Mouse (Mus musculus): ENCODE measurements around the gene Tyw5. TPM values are rescaled to one million over a fixed set of nuclear protein-coding genes. Genes with fewer than 3 reads are reported as not detected.

Gene Tyw5
- polyA plus RNA-seq, 1 experiment from 2014 or later, result 25.5 TPM

GRCm38 (mm10) chr1:57413397-57413796 lies 6.5 kb upstream of the Tyw5 start:
- Histone ChIP-seq H3K4me3 (no peak overlapping the region), H3K27me3 (no peaks in the 10 kb centered on the region), H3K36me3 (peaks cover 49% of the 10 kb centered on the region), H3K4me1 (replicated peaks) (peaks cover 12% of the 10 kb centered on the region), H3K27ac (replicated peaks) (no peak overlapping the region), H3K9me3 (no peaks in the 10 kb centered on the region), H3K4me2 (no peak overlapping the region), H3K9ac (no peak overlapping the region)
- WGBS, result 99% methylated on average over 2 of the region's 2 CpGs
- no peak for ATAC-seq (ENCODE audit: low read depth)

- H3K27me3 ChIP-seq, result no peaks in the 10 kb centered on the region
- no peak for ATAC-seq (ENCODE audit: low read depth)
- no peak overlapping the region for H3K4me3 ChIP-seq
- H3K9ac ChIP-seq, result no peak overlapping the region
- 92% methylated on average over 2 of the region's 2 CpGs for WGBS
- peak overlapping the region; percentile 75 for H3K4me2 ChIP-seq
- no peaks in the 10 kb centered on the region for H3K9me3 ChIP-seq
- peaks cover 25% of the 10 kb centered on the region for H3K36me3 ChIP-seq
- H3K4me1 ChIP-seq (replicated peaks), result peaks cover 36% of the 10 kb centered on the region
- no peak overlapping the region for H3K27ac ChIP-seq (replicated peaks)
Measured at GRCm38 (mm10) chr1:57408994-57409393, 2.1 kb upstream of the Tyw5 start.

GRCm38 (mm10) chr1:57402116-57402515 lies 4.8 kb downstream of the Tyw5 start:
- 92% methylated on average over 5 of the region's 5 CpGs for WGBS
- no peaks in the 10 kb centered on the region for H3K9me3 ChIP-seq
- H3K4me1 ChIP-seq (replicated peaks), result peaks cover 11% of the 10 kb centered on the region
- no peak overlapping the region for H3K4me3 ChIP-seq
- no peak for ATAC-seq (ENCODE audit: low read depth)
- H3K9ac ChIP-seq, result no peak overlapping the region
- peaks cover 26% of the 10 kb centered on the region for H3K36me3 ChIP-seq
- no peak overlapping the region for H3K27ac ChIP-seq (replicated peaks)
- H3K27me3 ChIP-seq, result no peaks in the 10 kb centered on the region
- no peak overlapping the region for H3K4me2 ChIP-seq

GRCm38 (mm10) chr1:57400877-57401276 lies 6.0 kb downstream of the Tyw5 start:
- 93% methylated on average over 2 of the region's 2 CpGs for WGBS
- H3K27ac ChIP-seq (replicated peaks), result no peak overlapping the region
- ATAC-seq (ENCODE audit: low read depth), result no peak

GRCm38 (mm10) chr1:57400321-57400720 lies 6.6 kb downstream of the Tyw5 start:
- H3K9me3 ChIP-seq, result no peaks in the 10 kb centered on the region
- H3K27ac ChIP-seq (replicated peaks), result no peak overlapping the region
- no peaks in the 10 kb centered on the region for H3K27me3 ChIP-seq
- 88% methylated on average over 2 of the region's 2 CpGs for WGBS
- H3K4me1 ChIP-seq (replicated peaks), result peaks cover 3% of the 10 kb centered on the region
- H3K36me3 ChIP-seq, result peaks cover 36% of the 10 kb centered on the region
- no peak overlapping the region for H3K9ac ChIP-seq
- no peak overlapping the region for H3K4me3 ChIP-seq
- ATAC-seq (ENCODE audit: low read depth), result no peak
- H3K4me2 ChIP-seq, result no peak overlapping the region

More at GRCm38 (mm10) chr1:57400877-57401276, 6.0 kb downstream of the Tyw5 start:
- no peak overlapping the region for H3K4me2 ChIP-seq
- H3K27me3 ChIP-seq, result no peaks in the 10 kb centered on the region
- H3K4me1 ChIP-seq (replicated peaks), result peaks cover 9% of the 10 kb centered on the region
- no peaks in the 10 kb centered on the region for H3K9me3 ChIP-seq
- peaks cover 34% of the 10 kb centered on the region for H3K36me3 ChIP-seq
- H3K4me3 ChIP-seq, result no peak overlapping the region
- H3K9ac ChIP-seq, result no peak overlapping the region

GRCm38 (mm10) chr1:57394051-57394450 lies 12.8 kb downstream of the Tyw5 start:
- ATAC-seq (ENCODE audit: low read depth), result no peak
- Histone ChIP-seq H3K27me3 (no peaks in the 10 kb centered on the region), H3K27ac (replicated peaks) (no peak overlapping the region), H3K36me3 (peaks cover 36% of the 10 kb centered on the region), H3K4me1 (replicated peaks) (no peaks in the 10 kb centered on the region), H3K9me3 (no peaks in the 10 kb centered on the region), H3K9ac (no peak overlapping the region), H3K4me2 (no peak overlapping the region), H3K4me3 (no peak overlapping the region)
- 69% methylated on average over 3 of the region's 3 CpGs for WGBS

- 84% methylated on average over 4 of the region's 4 CpGs for WGBS
- no peak for ATAC-seq (ENCODE audit: low read depth)
Measured at GRCm38 (mm10) chr1:57392417-57392816, 14.5 kb downstream of the Tyw5 start.

GRCm38 (mm10) chr1:57390993-57391790 lies 15.7 kb downstream of the Tyw5 start:
- Histone ChIP-seq H3K4me1 (replicated peaks) (peaks cover 4% of the 10 kb centered on the region; the same call in 1 of the 2 replicates), H3K27me3 (no peaks in the 10 kb centered on the region), H3K9ac (no peak overlapping the region), H3K27ac (replicated peaks) (no peak overlapping the region), H3K36me3 (peaks cover 28% of the 10 kb centered on the region), H3K9me3 (no peaks in the 10 kb centered on the region), H3K4me2 (no peak overlapping the region), H3K4me3 (no peak overlapping the region)
- 90% methylated on average over 4 of the region's 4 CpGs for WGBS
- ATAC-seq (ENCODE audit: low read depth), result no peak

More at GRCm38 (mm10) chr1:57392417-57392816, 14.5 kb downstream of the Tyw5 start:
- Histone ChIP-seq H3K4me1 (replicated peaks) (peaks cover 4% of the 10 kb centered on the region; the same call in 1 of the 2 replicates), H3K27ac (replicated peaks) (no peak overlapping the region), H3K9ac (no peak overlapping the region), H3K4me3 (no peak overlapping the region), H3K36me3 (peaks cover 36% of the 10 kb centered on the region), H3K27me3 (no peaks in the 10 kb centered on the region), H3K4me2 (no peak overlapping the region), H3K9me3 (no peaks in the 10 kb centered on the region)

- H3K4me2 ChIP-seq, result no peak overlapping the region
- H3K36me3 ChIP-seq, result peaks cover 20% of the 10 kb centered on the region; the same call in 1 of the 2 replicates
- H3K27ac ChIP-seq (replicated peaks), result no peak overlapping the region
- peak; percentile 80; the same call in 1 of the 2 replicates for ATAC-seq (ENCODE audit: low read depth)
- peaks cover 4% of the 10 kb centered on the region; the same call in 1 of the 2 replicates for H3K4me1 ChIP-seq (replicated peaks)
- H3K9me3 ChIP-seq, result no peaks in the 10 kb centered on the region
- 86% methylated on average over 8 of the region's 8 CpGs for WGBS
- H3K27me3 ChIP-seq, result no peaks in the 10 kb centered on the region
- no peak overlapping the region for H3K9ac ChIP-seq
- no peak overlapping the region for H3K4me3 ChIP-seq
Measured at GRCm38 (mm10) chr1:57388402-57389155, 18.3 kb downstream of the Tyw5 start.

GRCm38 (mm10) chr1:57387876-57388275 lies 19.0 kb downstream of the Tyw5 start:
- Histone ChIP-seq H3K4me1 (replicated peaks) (peaks cover 4% of the 10 kb centered on the region; the same call in 1 of the 2 replicates), H3K27ac (replicated peaks) (0 out of 2 replicates have a peak overlapping the region, but pooled peaks have one; percentile 29), H3K9ac (no peak overlapping the region), H3K36me3 (peaks cover 16% of the 10 kb centered on the region; the same call in 1 of the 2 replicates), H3K4me3 (no peak overlapping the region), H3K9me3 (no peaks in the 10 kb centered on the region), H3K27me3 (no peaks in the 10 kb centered on the region), H3K4me2 (no peak overlapping the region)
- WGBS, result 38% methylated on average over 2 of the region's 2 CpGs
- peak; percentile 96 for ATAC-seq (ENCODE audit: low read depth)

GRCm38 (mm10) chr1:57386519-57386918 lies 20.4 kb downstream of the Tyw5 start:
- Histone ChIP-seq H3K27ac (replicated peaks) (no peak overlapping the region), H3K36me3 (peaks cover 11% of the 10 kb centered on the region; the same call in 1 of the 2 replicates), H3K4me3 (no peak overlapping the region), H3K4me2 (no peak overlapping the region), H3K27me3 (no peaks in the 10 kb centered on the region), H3K9me3 (no peaks in the 10 kb centered on the region), H3K9ac (no peak overlapping the region), H3K4me1 (replicated peaks) (peaks cover 4% of the 10 kb centered on the region; the same call in 1 of the 2 replicates)
- ATAC-seq (ENCODE audit: low read depth), result no peak

Measured in neural tube, embryonic 13.5 days (tissue).